Mouse (Mus musculus) lung, adult 2 months (tissue): ENCODE data around the gene Ptpn1.

Experiments used
- CTCF ChIP-seq: fragments of 200-500 bp; IDR thresholded peaks from 2 replicates; pipeline ENCODE4 v1.5.1; 2011; ENCODE audit warnings: mild to moderate bottlenecking, low read length, control low read depth; ENCODE audit not compliant: insufficient read depth
- POLR2A ChIP-seq: fragments of 200-500 bp; IDR thresholded peaks from 2 replicates; pipeline ENCODE4 v1.6.1; 2011; ENCODE audit warnings: low read depth, mild to moderate bottlenecking, control low read depth, low read length, borderline replicate concordance; ENCODE audit errors: extremely low read depth

GRCm38 (mm10) chr2:167986762-167987161 lies 54.9 kb downstream of the Ptpn1 start:
- peak; percentile 73 for TF ChIP-seq CTCF
- TF ChIP-seq POLR2A: no peak
